Mouse (Mus musculus): ENCODE data around the gene Tdrd12. TPM values are rescaled to one million over a fixed set of nuclear protein-coding genes. Genes with fewer than 3 reads are reported as not detected.

The Tdrd12 gene
- total RNA-seq, 2 experiments from 2014 or later: not detected

GRCm38 (mm10) chr7:35447996-35448846 lies 89.3 kb downstream of the Tdrd12 start, which contains the start of gene Slc7a9:
Slc7a9 (plus strand) TSS chr7:35448796.
- DNase-seq: no peak

DNA sequence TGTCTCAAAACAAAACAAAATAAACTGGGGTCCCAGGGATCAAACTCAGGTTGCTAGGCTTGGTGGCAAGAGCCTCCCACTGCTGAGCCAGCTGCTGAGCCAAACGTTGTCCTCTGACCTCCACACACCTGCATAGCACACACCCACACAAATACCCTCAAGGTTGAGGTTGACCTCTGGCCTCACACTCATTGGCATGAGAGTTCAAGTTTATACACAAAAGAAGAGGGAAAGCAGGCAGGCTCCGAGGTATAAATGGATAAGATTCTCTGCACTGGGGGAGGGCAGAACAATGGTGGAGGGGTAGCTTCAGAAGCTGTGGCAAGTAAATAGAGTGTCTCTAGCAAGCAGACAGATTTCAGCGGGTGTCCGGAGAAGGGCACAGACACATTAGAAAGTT lies 90.0 kb downstream of the Tdrd12 start:
- DNase-seq: no peak

DNA sequence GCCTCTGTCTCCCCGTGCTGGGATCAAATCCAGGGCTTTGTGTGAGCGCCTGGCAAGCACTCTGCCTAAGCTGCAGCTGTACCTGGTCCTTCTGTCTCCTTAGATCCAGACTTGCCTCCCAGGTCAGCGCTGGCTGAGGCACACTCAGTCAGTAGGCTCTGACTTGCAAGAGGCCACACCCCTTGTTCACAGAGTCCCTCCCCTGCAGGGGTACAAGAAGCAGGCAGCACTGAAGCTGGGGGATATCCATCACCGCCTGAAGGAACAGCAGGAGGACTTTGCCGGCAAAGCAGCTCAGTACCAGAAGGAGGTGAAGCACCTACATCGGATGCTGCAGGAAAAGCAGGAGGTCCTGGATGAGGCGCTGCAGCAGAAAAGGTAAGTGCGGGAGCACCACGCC lies 102.3 kb downstream of the Tdrd12 start:
- DNase-seq: no peak

- DNase-seq: no peak
Measured at GRCm38 (mm10) chr7:35428146-35428545, 109.4 kb downstream of the Tdrd12 start.

GRCm38 (mm10) chr7:35423071-35423470 lies 114.5 kb downstream of the Tdrd12 start:
- DNase-seq: no peak

Other genes starting within 250 kb of the Tdrd12 start
- gene Gpatch1, start 219.3 kb downstream of the Tdrd12 start, total RNA-seq (2021): 1 to 10 TPM; 4.2 to 5.2 TPM
- 1 to 10 TPM in 1 of 2 experiments, under 1 TPM in 1; 0.67 to 1.3 TPM for gene Rhpn2, start 203.6 kb downstream of the Tdrd12 start, total RNA-seq (2021)
- gene Faap24, start 140.9 kb downstream of the Tdrd12 start, total RNA-seq (2021): 1 to 10 TPM in 1 of 2 experiments, under 1 TPM in 1; 0.79 to 1.0 TPM
- gene Cep89, start 140.7 kb downstream of the Tdrd12 start, total RNA-seq (2021): 1 to 10 TPM; 4.9 to 6.4 TPM
- not detected for gene Slc7a9, start 88.9 kb downstream of the Tdrd12 start, total RNA-seq (2021)
- 10 to 100 TPM; 37.7 to 42.7 TPM for gene Nudt19, start 18.6 kb upstream of the Tdrd12 start, total RNA-seq (2021)
- under 1 TPM; 0.05 to 0.43 TPM for gene Rgs9bp, start 47.8 kb upstream of the Tdrd12 start, total RNA-seq (2021)
- 10 to 100 TPM in 1 of 2 experiments, 1 to 10 TPM in 1; 7.9 to 11.1 TPM for gene Ankrd27, start 48.5 kb upstream of the Tdrd12 start, total RNA-seq (2021)
- 100 to 1,000 TPM; 110 to 118 TPM for gene Pdcd5, start 109.8 kb upstream of the Tdrd12 start, total RNA-seq (2021)
- gene Dpy19l3, start 216.7 kb upstream of the Tdrd12 start, total RNA-seq (2021): 1 to 10 TPM; 5.0 TPM

Measured in gastrocnemius, postnatal 25 days (tissue).